Comparison of ENCODE assay signal across 9 mouse cellular contexts in the genomic region with DNA sequence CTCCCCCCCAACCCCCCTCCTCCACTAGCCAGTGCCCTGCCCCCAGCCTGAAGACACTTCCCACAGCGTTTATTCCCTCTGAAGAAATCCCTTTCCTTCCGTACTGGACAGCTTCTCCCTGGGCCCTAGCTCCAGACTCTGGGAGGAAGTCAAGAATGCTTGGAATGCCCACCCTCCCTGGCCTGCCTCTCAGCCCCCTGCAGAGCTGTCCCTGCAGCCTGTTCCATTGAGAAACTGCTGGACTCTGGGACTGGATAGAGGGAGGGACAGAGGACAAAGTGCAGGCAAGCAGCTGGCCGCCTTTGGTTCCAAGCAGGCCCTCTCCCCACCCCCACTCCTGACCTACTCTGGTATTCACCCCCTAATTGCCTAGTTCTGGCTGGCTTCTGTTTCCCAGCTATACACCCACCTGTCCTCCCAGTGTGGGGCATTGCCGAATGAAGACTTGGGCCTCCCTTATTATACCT. TPM values are rescaled to one million over a fixed set of nuclear protein-coding genes. Genes with fewer than 3 reads are reported as not detected.
A peak's percentile ranks its signal among the peaks of the same experiment; 100 is the strongest.
DNase-seq lines count a peak whose midpoint lies in the region; ATAC-seq lines count a peak whose summit lies in the region.
"Had no signal": no experiment of that assay in that cellular context is flagged by ENCODE, and none has a peak within 500 bp of the region (broad histone marks: within the 10 kb centered on the region; RNA-seq: fewer than 3 reads in every experiment).

No protein-coding gene starts in this region.

- H3K9ac ChIP-seq in embryonic facial prominence, embryonic 13.5 days, result no peak overlapping the region
- H3K9ac ChIP-seq in heart, embryonic 12.5 days, result no peak overlapping the region
- H3K9ac ChIP-seq in kidney, embryonic 15.5 days, result no peak overlapping the region

- no peak overlapping the region for H3K4me2 ChIP-seq in embryonic facial prominence, embryonic 13.5 days
- peak overlapping the region; percentile 27; the same call in 1 of the 2 replicates for H3K4me2 ChIP-seq in heart, embryonic 12.5 days
- H3K4me2 ChIP-seq in kidney, embryonic 15.5 days, result 0 out of 2 replicates have a peak overlapping the region, but pooled peaks have one; percentile 0

- no peaks in the 10 kb centered on the region for H3K27me3 ChIP-seq in embryonic facial prominence, embryonic 13.5 days
- no peaks in the 10 kb centered on the region for H3K27me3 ChIP-seq in heart, embryonic 12.5 days (replicated peaks)
- H3K27me3 ChIP-seq in kidney, embryonic 15.5 days, result 0 out of 2 replicates have a peak, but pooled peaks cover 6% of the 10 kb centered on the region

- no peaks in the 10 kb centered on the region for H3K9me3 ChIP-seq in embryonic facial prominence, embryonic 13.5 days
- no peaks in the 10 kb centered on the region for H3K9me3 ChIP-seq in heart, embryonic 12.5 days (replicated peaks)
- no peaks in the 10 kb centered on the region for H3K9me3 ChIP-seq in kidney, embryonic 15.5 days (replicated peaks)
- H3K9me3 ChIP-seq: megakaryocyte, embryonic 14.5 days had no signal

- DNase-seq in ES-CJ7 (ENCODE audit: low read depth, low spot score), result peak; percentile 41
- peak; percentile 71 for DNase-seq in lung, postnatal 25 days (ENCODE audit: low spot score)
- no peak for DNase-seq in layer of hippocampus, adult 18-20 months (ENCODE audit: low spot score in 2 of 2)
- no peak for DNase-seq in layer of hippocampus, adult 9-11 months
- no peak for DNase-seq in right cerebral cortex, postnatal 4 days

- H3K4me3 ChIP-seq in embryonic facial prominence, embryonic 13.5 days, result no peak overlapping the region
- H3K4me3 ChIP-seq in heart, embryonic 12.5 days, result no peak overlapping the region
- no peak overlapping the region for H3K4me3 ChIP-seq in kidney, embryonic 15.5 days (replicated peaks)
- H3K4me3 ChIP-seq: megakaryocyte, embryonic 14.5 days had no signal

- H3K4me1 ChIP-seq in embryonic facial prominence, embryonic 13.5 days, result peaks cover 23% of the 10 kb centered on the region
- peaks cover 53% of the 10 kb centered on the region for H3K4me1 ChIP-seq in heart, embryonic 12.5 days (replicated peaks)
- peaks cover 54% of the 10 kb centered on the region for H3K4me1 ChIP-seq in kidney, embryonic 15.5 days

- no peaks in the 10 kb centered on the region for H3K36me3 ChIP-seq in embryonic facial prominence, embryonic 13.5 days
- H3K36me3 ChIP-seq in heart, embryonic 12.5 days, result peaks cover 8% of the 10 kb centered on the region; the same call in 1 of the 2 replicates
- peaks cover 8% of the 10 kb centered on the region for H3K36me3 ChIP-seq in kidney, embryonic 15.5 days

- peak; percentile 43 for ATAC-seq in embryonic facial prominence, embryonic 13.5 days (ENCODE audit: insufficient number of reproducible peaks, insufficient read depth, low FRiP score, low TSS enrichment, low read depth)
- peak; percentile 77 for ATAC-seq in heart, embryonic 12.5 days (ENCODE audit: insufficient number of reproducible peaks, low FRiP score)
- ATAC-seq in kidney, embryonic 15.5 days (replicated peaks; ENCODE audit: low FRiP score), result peak; percentile 94

- H3K27ac ChIP-seq in embryonic facial prominence, embryonic 13.5 days, result 0 out of 2 replicates have a peak overlapping the region, but pooled peaks have one; percentile 11
- H3K27ac ChIP-seq in heart, embryonic 12.5 days (ENCODE audit: poor library complexity, severe bottlenecking), result peak overlapping the region; percentile 78
- H3K27ac ChIP-seq in kidney, embryonic 15.5 days, result peak overlapping the region; percentile 83

- WGBS in embryonic facial prominence, embryonic 13.5 days, result 7% methylated on average over 4 of the region's 4 CpGs
- WGBS in heart, embryonic 12.5 days, result 6% methylated on average over 4 of the region's 4 CpGs
- 7% methylated on average over 4 of the region's 4 CpGs for WGBS in kidney, embryonic 15.5 days

RNA-seq across cellular contexts. Expression of a gene that starts 17.8 kb away (rescaled TPM):
- 2.2 and 4.4 TPM in 2 replicates for polyA plus RNA-seq in embryonic facial prominence, embryonic 13.5 days (2015; fragmentation: Nextera tagmentation; extraction: Ambion mirVana)
- polyA plus RNA-seq in heart, embryonic 12.5 days (2016; fragmentation: Nextera tagmentation; extraction: Ambion mirVana), result 2.6 and 3.1 TPM in 2 replicates
- 3.6 and 3.8 TPM in 2 replicates for polyA plus RNA-seq in kidney, embryonic 15.5 days (2015; fragmentation: Nextera tagmentation; extraction: Ambion mirVana)
- total RNA-seq in layer of hippocampus, adult 18-20 months (2021), result 1 to 10 TPM; 1.6 to 1.9 TPM

RNA-seq across cellular contexts. Expression of a gene that starts 35.3 kb away (rescaled TPM):
- polyA plus RNA-seq in embryonic facial prominence, embryonic 13.5 days (2015; fragmentation: Nextera tagmentation; extraction: Ambion mirVana), result 0.23 and 0.25 TPM in 2 replicates
- polyA plus RNA-seq in heart, embryonic 12.5 days (2016; fragmentation: Nextera tagmentation; extraction: Ambion mirVana), result 0.55 and 0.81 TPM in 2 replicates
- 1.2 and 1.6 TPM in 2 replicates for polyA plus RNA-seq in kidney, embryonic 15.5 days (2015; fragmentation: Nextera tagmentation; extraction: Ambion mirVana)
- total RNA-seq in layer of hippocampus, adult 18-20 months (2021), result 1 to 10 TPM; 4.3 to 5.3 TPM

RNA-seq across cellular contexts. Expression of a gene that starts 57.4 kb away (rescaled TPM):
- 10.5 and 16.1 TPM in 2 replicates for polyA plus RNA-seq in embryonic facial prominence, embryonic 13.5 days (2015; fragmentation: Nextera tagmentation; extraction: Ambion mirVana)
- polyA plus RNA-seq in heart, embryonic 12.5 days (2016; fragmentation: Nextera tagmentation; extraction: Ambion mirVana), result 51.1 and 52.9 TPM in 2 replicates
- 11.9 and 15.5 TPM in 2 replicates for polyA plus RNA-seq in kidney, embryonic 15.5 days (2015; fragmentation: Nextera tagmentation; extraction: Ambion mirVana)
- 100 to 1,000 TPM; 250 to 270 TPM for total RNA-seq in layer of hippocampus, adult 18-20 months (2021)

Comparison
In these comparisons a context has a peak if more than half of its experiments do, and no peak if none do; other contexts are left out.
1. DNase-seq: peak in ES-CJ7 (single experiment) and lung, postnatal 25 days (single experiment); none in layer of hippocampus, adult 18-20 months (0 of 2), layer of hippocampus, adult 9-11 months (single experiment) and right cerebral cortex, postnatal 4 days (single experiment).
2. ATAC-seq: peak in every context shown above with its lines; median percentile 94 in kidney, embryonic 15.5 days; 77 in heart, embryonic 12.5 days; 43 in embryonic facial prominence, embryonic 13.5 days.
3. H3K27ac ChIP-seq: peak in every context shown above with its lines; median percentile 83 in kidney, embryonic 15.5 days; 78 in heart, embryonic 12.5 days; 11 in embryonic facial prominence, embryonic 13.5 days.